Mouse (Mus musculus) midbrain, embryonic 11.5 days (tissue): ENCODE data around the gene Lztr1. TPM values are rescaled to one million over a fixed set of nuclear protein-coding genes. Genes with fewer than 3 reads are reported as not detected.
"Not testable (repeated sequence)": the region's sequence is repeated elsewhere in the genome, so short reads cannot be mapped to it uniquely, and the experiment has no call there.

Source experiments
- ATAC-seq: fragments of 200-750 bp; cut with Nextera tagmentation; 2 replicates; pipeline ENCODE4 v1.8.0; 2017; ENCODE audit warnings: moderate TSS enrichment, moderate library complexity; ENCODE audit not compliant: low FRiP score
- DNase-seq: peaks from one replicate; pipeline ENCODE4 v3.0.0; 2015; ENCODE audit warnings: low spot score; ENCODE audit errors: missing footprints
- H3K27ac ChIP-seq: fragments of 300-500 bp; sonication (generic); 2 replicates; pipeline ENCODE4 v1.5.1; 2014; ENCODE audit warnings: low read depth, low read length
- H3K27me3 ChIP-seq: fragments of 300-500 bp; sonication (generic); 2 replicates; pipeline ENCODE4 v1.6.1; 2014; ENCODE audit warnings: mild to moderate bottlenecking, low read length, moderate library complexity, mixed read lengths; ENCODE audit not compliant: control insufficient read depth, insufficient read depth
- H3K36me3 ChIP-seq: fragments of 300-500 bp; sonication (generic); 2 replicates; pipeline ENCODE4 v1.6.1; 2014; ENCODE audit warnings: mild to moderate bottlenecking, low read length, moderate library complexity, mixed read lengths; ENCODE audit not compliant: control insufficient read depth, insufficient read depth
- H3K4me1 ChIP-seq: fragments of 300-500 bp; sonication (generic); 2 replicates; pipeline ENCODE4 v1.6.1; 2014; ENCODE audit warnings: low read length; ENCODE audit not compliant: control insufficient read depth, insufficient read depth
- H3K4me2 ChIP-seq: fragments of 300-500 bp; sonication (generic); 2 replicates; pipeline ENCODE4 v1.6.1; 2014; ENCODE audit warnings: mild to moderate bottlenecking, moderate library complexity
- H3K4me3 ChIP-seq: fragments of 300-500 bp; sonication (generic); 2 replicates; pipeline ENCODE4 v1.5.1; 2014; ENCODE audit warnings: low read depth, low read length
- H3K9ac ChIP-seq: fragments of 300-500 bp; sonication (generic); 2 replicates; pipeline ENCODE4 v1.6.1; 2014; ENCODE audit warnings: low read length
- H3K9me3 ChIP-seq: fragments of 300-500 bp; sonication (generic); 2 replicates; pipeline ENCODE4 v1.6.1; 2016; ENCODE audit warnings: low read length; ENCODE audit not compliant: control insufficient read depth
- WGBS: fragments of 180-500 bp; shearing (Covaris S2); extraction: QIAGEN DNeasy Blood & Tissue Kit; methylation state at CpG from one replicate; pipeline ENCODE4 v1.1.7; 2014; 5-methylcytosine and 5-hydroxymethylcytosine counted together
- polyA plus RNA-seq: library from polyadenylated mRNA; unstranded; fragments of >200 nt; fragmentation: Nextera tagmentation; extraction: Ambion mirVana; gene quantifications from 2 replicates; pipeline ENCODE4 v1.2.1, GENCODE M21; 2014

The Lztr1 gene
- polyA plus RNA-seq, 1 experiment from 2014 or later: 70.5 TPM

- DNase-seq (no peak), ATAC-seq (no peak)
- no peaks in the 10 kb centered on the region for H3K9me3 ChIP-seq
- peaks cover 5% of the 10 kb centered on the region for H3K4me1 ChIP-seq
- H3K27me3 ChIP-seq: no peaks in the 10 kb centered on the region
- H3K27ac ChIP-seq: no peak overlapping the region
- H3K4me3 ChIP-seq: no peak overlapping the region
- no peak overlapping the region for H3K4me2 ChIP-seq
- no peaks in the 10 kb centered on the region for H3K36me3 ChIP-seq
- 89% methylated on average over 3 of the region's 3 CpGs for WGBS
- no peak overlapping the region for H3K9ac ChIP-seq
Observed at GRCm38 (mm10) chr16:17536584-17536983, 28.1 kb downstream of the Lztr1 start.

- H3K9ac ChIP-seq: no peak overlapping the region
- H3K27ac ChIP-seq: no peak overlapping the region
- no peaks in the 10 kb centered on the region for H3K36me3 ChIP-seq
- no peak overlapping the region for H3K4me3 ChIP-seq
- peak; percentile 49 for DNase-seq
- WGBS: 86% methylated on average over 2 of the region's 2 CpGs
- H3K4me2 ChIP-seq: no peak overlapping the region
- H3K27me3 ChIP-seq: no peaks in the 10 kb centered on the region
- no peaks in the 10 kb centered on the region for H3K9me3 ChIP-seq
- no peak for ATAC-seq
- no peaks in the 10 kb centered on the region for H3K4me1 ChIP-seq
Observed at GRCm38 (mm10) chr16:17542632-17543031, 34.1 kb downstream of the Lztr1 start.

GRCm38 (mm10) chr16:17552837-17553236 lies 44.3 kb downstream of the Lztr1 start:
- Histone ChIP-seq H3K4me1 (peaks cover 14% of the 10 kb centered on the region), H3K27ac (no peak overlapping the region), H3K9ac (no peak overlapping the region), H3K36me3 (no peaks in the 10 kb centered on the region), H3K9me3 (no peaks in the 10 kb centered on the region), H3K4me2 (no peak overlapping the region), H3K27me3 (no peaks in the 10 kb centered on the region), H3K4me3 (no peak overlapping the region)
- WGBS: 87% methylated on average over 7 of the region's 7 CpGs
- DNase-seq (no peak), ATAC-seq (no peak)

- H3K27ac ChIP-seq: peak overlapping the region; percentile 59
- DNase-seq (peak; percentile 88), ATAC-seq (peak; percentile 64)
- peak overlapping the region; percentile 16; the same call in 1 of the 2 replicates for H3K4me3 ChIP-seq
- no peaks in the 10 kb centered on the region for H3K36me3 ChIP-seq
- no peaks in the 10 kb centered on the region for H3K27me3 ChIP-seq
- peaks cover 25% of the 10 kb centered on the region for H3K4me1 ChIP-seq
- H3K9ac ChIP-seq: peak overlapping the region; percentile 47
- WGBS: 3% methylated on average over 18 of the region's 18 CpGs
- H3K4me2 ChIP-seq: peak overlapping the region; percentile 39
- H3K9me3 ChIP-seq: no peaks in the 10 kb centered on the region
Observed at GRCm38 (mm10) chr16:17553910-17554685, 45.6 kb downstream of the Lztr1 start.

- H3K9me3 ChIP-seq, H3K27me3 ChIP-seq, H3K4me3 ChIP-seq, H3K9ac ChIP-seq, H3K36me3 ChIP-seq: not testable (repeated sequence)
- Histone ChIP-seq H3K27ac (peak overlapping the region; percentile 59), H3K4me1 (peaks cover 30% of the 10 kb centered on the region), H3K4me2 (peak overlapping the region; percentile 39)
- DNase-seq (peak; percentile 88), ATAC-seq (peak; percentile 57)
- 6% methylated on average over 4 of the region's 4 CpGs for WGBS
Observed at GRCm38 (mm10) chr16:17554702-17555101, 46.2 kb downstream of the Lztr1 start.

- 84% methylated on average over 4 of the region's 4 CpGs for WGBS
- peaks cover 34% of the 10 kb centered on the region for H3K4me1 ChIP-seq
- no peak for ATAC-seq
Observed at GRCm38 (mm10) chr16:17556180-17556579, 47.7 kb downstream of the Lztr1 start.

GRCm38 (mm10) chr16:17556907-17557306 lies 48.4 kb downstream of the Lztr1 start:
- no peak for ATAC-seq
- Histone ChIP-seq H3K27ac (no peak overlapping the region), H3K36me3 (no peaks in the 10 kb centered on the region), H3K4me3 (no peak overlapping the region), H3K4me2 (no peak overlapping the region), H3K9me3 (no peaks in the 10 kb centered on the region), H3K4me1 (peaks cover 41% of the 10 kb centered on the region), H3K9ac (no peak overlapping the region), H3K27me3 (0 out of 2 replicates have a peak, but pooled peaks cover 2% of the 10 kb centered on the region)
- DNase-seq: no peak
- WGBS: 61% methylated on average over 4 of the region's 4 CpGs

More at GRCm38 (mm10) chr16:17556180-17556579, 47.7 kb downstream of the Lztr1 start:
- Histone ChIP-seq H3K27me3 (no peaks in the 10 kb centered on the region), H3K4me2 (no peak overlapping the region), H3K27ac (no peak overlapping the region), H3K4me3 (no peak overlapping the region), H3K9me3 (no peaks in the 10 kb centered on the region), H3K36me3 (no peaks in the 10 kb centered on the region), H3K9ac (no peak overlapping the region)
- DNase-seq: no peak

GRCm38 (mm10) chr16:17557947-17558480 lies 49.5 kb downstream of the Lztr1 start:
- 2% methylated on average over 5 of the region's 5 CpGs for WGBS
- H3K4me3 ChIP-seq: no peak overlapping the region

GRCm38 (mm10) chr16:17558811-17559210 lies 50.3 kb downstream of the Lztr1 start:
- ATAC-seq: peak; percentile 57
- Histone ChIP-seq H3K27me3 (0 out of 2 replicates have a peak, but pooled peaks cover 3% of the 10 kb centered on the region), H3K9ac (peak overlapping the region; percentile 53), H3K36me3 (no peaks in the 10 kb centered on the region), H3K9me3 (no peaks in the 10 kb centered on the region), H3K27ac (peak overlapping the region; percentile 44; the same call in 1 of the 2 replicates), H3K4me2 (peak overlapping the region; percentile 35), H3K4me3 (no peak overlapping the region), H3K4me1 (peaks cover 40% of the 10 kb centered on the region)
- DNase-seq: peak; percentile 93
- WGBS: 0% methylated on average over 5 of the region's 5 CpGs

More at GRCm38 (mm10) chr16:17557947-17558480, 49.5 kb downstream of the Lztr1 start:
- peaks cover 42% of the 10 kb centered on the region for H3K4me1 ChIP-seq
- peak overlapping the region; percentile 53; the same call in 1 of the 2 replicates for H3K9ac ChIP-seq
- DNase-seq (peak; percentile 92), ATAC-seq (peak; percentile 14; the same call in 1 of the 2 replicates)
- H3K36me3 ChIP-seq: no peaks in the 10 kb centered on the region
- no peak overlapping the region for H3K27ac ChIP-seq
- 0 out of 2 replicates have a peak, but pooled peaks cover 3% of the 10 kb centered on the region for H3K27me3 ChIP-seq
- H3K9me3 ChIP-seq: no peaks in the 10 kb centered on the region
- H3K4me2 ChIP-seq: peak overlapping the region; percentile 35
